Mouse (Mus musculus) brain, embryonic 14.5 days (tissue): ENCODE measurements around the gene Cdc42. TPM values are rescaled to one million over a fixed set of nuclear protein-coding genes. Genes with fewer than 3 reads are reported as not detected.

Experiments used
- DNase-seq: peaks from one replicate; pipeline ENCODE4 v3.0.0-alpha.2; 2011; ENCODE audit warnings: low read depth
- CTCF ChIP-seq: fragments of 200-500 bp; IDR thresholded peaks from 2 replicates; pipeline ENCODE4 v1.5.1; 2012; ENCODE audit warnings: inconsistent platforms, mild to moderate bottlenecking, moderate library complexity, borderline replicate concordance; ENCODE audit not compliant: insufficient read depth, insufficient read length; ENCODE audit errors: extremely low read depth
- POLR2A ChIP-seq: fragments of 200-500 bp; IDR thresholded peaks from 2 replicates; pipeline ENCODE4 v1.6.1; 2012; ENCODE audit warnings: mild to moderate bottlenecking, inconsistent platforms, borderline replicate concordance; ENCODE audit not compliant: poor library complexity, insufficient read depth, insufficient read length, severe bottlenecking; ENCODE audit errors: extremely low read depth
- polyA plus RNA-seq: library from polyadenylated mRNA; depleted of rRNA; stranded (reverse); fragments of >200 nt; gene quantifications from 2 replicates; pipeline ENCODE4 v1.2.3, GENCODE M21; 2012; rRNA removed

Gene Cdc42
- polyA plus RNA-seq = 402 and 445 TPM in 2 replicates

DNA sequence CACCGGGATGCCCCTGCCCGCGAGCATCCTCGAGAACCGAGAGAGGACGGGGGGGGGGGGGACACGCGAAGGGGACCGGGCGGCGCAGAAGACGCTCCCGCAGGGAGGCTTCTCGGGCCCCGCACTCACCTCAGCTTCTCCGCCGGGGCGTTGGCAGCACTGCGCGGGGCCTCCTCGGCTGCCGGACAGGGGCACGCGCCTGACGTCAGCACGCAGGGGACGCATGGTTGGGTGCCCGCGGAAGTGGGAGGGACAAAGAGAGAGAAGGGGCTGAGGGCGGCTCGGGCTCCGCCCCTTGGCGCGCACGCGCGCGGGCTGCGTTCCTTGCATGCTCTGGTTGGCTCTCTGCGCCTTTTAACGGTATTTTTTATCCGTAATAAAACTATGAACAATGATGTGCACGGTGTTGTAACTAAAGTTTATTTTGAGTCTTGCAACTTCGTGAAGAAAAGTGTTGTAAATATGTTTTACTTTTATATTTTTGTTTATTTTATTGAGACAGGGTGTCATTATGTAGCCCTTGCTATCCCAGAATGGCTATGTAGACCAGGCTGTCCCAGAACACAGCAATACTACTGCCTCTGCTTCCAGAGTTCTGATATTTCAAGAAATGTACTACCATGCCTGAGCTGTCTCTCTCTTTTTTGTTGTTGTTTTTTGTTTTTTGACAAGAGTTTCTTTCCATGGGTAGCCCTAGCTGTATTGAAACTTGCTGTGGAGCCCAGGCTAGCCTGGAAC is at the start of gene Cdc42:
Gene Cdc42 (minus strand): TSS at position 204 of the 738 bp plus-strand sequence.
- peak; percentile 99 for DNase-seq
- TF ChIP-seq POLR2A (peak; percentile 99), CTCF (no peak)

DNA sequence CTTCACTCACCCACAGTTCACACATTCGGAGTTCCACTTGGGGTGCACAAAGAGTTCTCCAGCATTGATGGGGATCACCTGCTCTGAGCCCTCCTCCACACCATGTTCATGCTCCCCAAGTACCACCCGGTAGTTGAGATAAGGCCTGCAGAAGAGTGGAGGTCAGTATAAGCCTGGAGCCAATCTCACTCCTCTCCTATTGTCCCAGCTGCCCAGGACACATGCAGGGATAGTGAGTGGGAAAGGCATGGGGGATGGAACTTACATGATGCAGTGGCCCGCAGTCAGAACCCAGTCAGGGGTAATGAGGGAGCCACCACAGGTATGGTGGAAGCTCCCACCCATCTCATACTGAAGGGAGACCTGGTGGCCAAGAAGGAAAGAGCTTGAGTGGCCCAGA is 48.1 kb upstream of the Cdc42 start:
- no peak for DNase-seq
- TF ChIP-seq POLR2A = no peak
- no peak for TF ChIP-seq CTCF

DNA sequence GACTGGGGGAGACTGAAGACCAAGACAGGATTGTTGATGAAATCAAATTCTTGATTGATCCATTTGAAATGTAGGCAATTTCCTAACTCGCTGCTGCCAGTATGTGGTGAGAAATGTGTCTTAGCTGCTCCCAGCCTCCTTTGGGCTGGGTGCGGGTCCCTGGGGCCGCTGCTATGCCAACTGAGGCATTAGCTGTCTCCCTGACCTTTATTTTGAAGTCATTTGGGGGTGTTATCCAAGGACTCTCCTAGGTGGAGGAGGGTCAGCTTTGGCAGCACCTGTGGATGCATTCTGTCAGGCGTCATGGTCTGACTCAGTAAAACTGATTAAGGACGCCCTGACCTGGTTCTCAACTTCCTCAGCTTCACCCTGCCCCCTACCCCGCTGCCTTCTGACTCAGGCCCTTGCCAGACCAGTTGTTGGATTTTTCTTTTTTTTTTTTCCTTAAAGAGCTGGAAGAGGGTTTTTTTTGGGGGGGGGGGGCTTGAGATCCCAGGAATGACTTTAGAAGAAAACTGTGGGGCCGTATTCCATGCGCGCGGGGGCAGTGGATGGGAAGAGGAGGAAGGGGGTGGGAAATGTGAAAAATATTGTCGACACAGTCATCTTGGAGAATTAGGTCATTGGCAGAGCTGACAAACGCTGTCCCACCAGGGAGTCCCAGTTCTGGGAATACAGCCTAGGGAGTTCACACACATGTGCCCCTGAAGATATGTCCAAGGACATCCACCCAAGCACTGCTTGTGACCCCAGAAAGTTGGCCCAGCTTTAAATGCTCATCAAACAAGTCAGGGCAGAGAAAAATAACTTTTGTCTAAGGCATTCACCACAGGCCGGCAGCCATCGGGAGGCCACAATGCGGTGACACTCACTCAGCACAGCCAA is 39.4 kb upstream of the Cdc42 start:
- TF ChIP-seq CTCF = no peak
- TF ChIP-seq POLR2A = no peak
- DNase-seq = no peak

DNA sequence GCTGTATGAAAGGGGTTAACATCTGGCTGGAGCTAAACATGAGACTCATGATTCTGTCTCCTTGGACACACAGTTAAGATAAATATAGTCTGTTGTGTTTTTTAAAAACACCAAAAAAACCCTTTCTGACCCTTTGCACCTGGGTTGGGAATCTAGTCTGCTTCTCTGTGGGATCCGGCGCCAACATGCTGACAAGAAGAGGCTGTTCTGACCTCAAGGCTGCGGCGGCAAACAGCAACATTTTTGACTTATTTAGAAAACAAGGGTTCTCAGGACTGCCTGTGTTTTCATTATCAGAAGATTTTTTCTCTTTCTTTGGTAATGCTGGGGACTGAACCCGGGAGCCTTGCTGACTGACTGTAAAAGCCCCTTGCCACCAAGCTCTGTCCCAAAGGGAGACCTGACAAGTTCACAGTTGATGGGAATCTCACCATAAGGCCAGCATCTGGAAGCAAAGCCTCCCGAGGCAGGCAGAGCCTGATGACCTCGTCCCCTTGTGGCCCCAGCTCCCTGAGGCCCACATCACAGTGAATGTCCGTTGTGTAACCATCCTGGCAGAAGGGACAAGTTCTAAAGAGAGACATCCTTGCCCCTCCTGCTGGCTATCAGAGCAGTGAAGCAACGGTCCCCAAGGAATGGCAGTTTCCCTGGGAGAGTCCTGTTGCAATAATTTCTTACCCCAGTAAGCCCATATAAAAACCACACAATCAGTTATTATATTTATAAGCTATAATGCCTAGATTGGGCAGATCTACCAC is 36.0 kb upstream of the Cdc42 start:
- DNase-seq = no peak
- TF ChIP-seq CTCF (no peak), POLR2A (no peak)

DNA sequence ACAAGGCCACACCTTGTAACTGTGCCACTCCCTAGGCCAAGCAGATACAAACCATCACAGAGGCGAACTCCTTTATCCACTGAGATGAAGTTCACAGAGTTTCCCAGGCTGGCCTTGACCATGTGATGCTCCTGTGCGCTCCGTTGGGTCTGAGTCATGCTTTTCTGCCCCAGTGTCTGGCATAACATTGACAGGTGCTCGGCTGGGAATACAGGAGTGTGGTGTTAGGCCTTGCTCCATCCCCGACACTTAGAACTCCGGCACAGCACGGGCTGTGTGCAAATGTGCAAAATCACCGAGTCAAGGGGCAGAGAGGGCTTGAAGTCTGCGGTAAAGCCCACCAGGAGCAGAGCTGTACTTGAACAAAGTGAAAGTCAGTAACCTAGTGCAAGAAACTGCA is 35.4 kb upstream of the Cdc42 start:
- TF ChIP-seq CTCF = no peak
- no peak for TF ChIP-seq POLR2A
- DNase-seq = no peak

DNA sequence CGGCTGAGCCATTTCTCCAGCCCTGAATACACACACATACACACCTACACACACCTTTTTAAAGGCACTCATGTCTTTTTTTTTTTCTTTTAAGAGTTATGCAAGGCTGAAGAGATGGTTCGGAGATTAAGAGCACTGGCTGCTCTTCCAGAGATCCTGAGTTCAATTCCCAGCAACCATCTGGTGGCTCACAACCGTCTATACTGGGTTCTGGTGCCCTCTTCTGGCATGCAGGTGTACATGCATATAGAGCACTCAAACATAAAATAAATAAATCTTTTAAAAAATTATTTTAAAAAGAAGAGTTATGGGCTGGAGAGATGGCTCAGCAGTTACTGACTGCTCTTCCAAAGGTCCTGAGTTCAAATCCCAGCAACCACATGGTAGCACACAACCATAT is 33.8 kb upstream of the Cdc42 start:
- TF ChIP-seq POLR2A = no peak
- 0 out of 2 replicates have a peak, but pooled peaks have one; percentile 3 for TF ChIP-seq CTCF
- no peak for DNase-seq

DNA sequence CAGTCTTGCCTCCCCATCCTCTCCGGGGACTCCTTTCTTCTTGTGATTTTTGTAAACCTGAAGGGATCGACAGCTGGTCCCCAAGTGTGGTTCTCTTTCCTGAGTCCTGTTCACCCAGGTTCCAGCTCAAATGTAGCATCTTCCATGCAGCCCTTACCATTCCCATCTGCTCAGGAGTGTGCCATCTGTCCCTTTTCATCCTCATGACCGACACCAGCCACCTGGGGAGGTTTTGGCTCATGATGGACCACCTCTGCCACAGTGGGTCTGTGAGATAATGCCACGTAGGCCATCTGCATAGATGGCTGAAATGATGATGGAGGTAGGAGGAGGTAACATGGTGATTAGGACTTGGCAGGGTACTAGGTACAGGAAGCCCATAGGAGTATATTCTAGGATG is 32.7 kb upstream of the Cdc42 start:
- TF ChIP-seq POLR2A (no peak), CTCF (no peak)
- no peak for DNase-seq

DNA sequence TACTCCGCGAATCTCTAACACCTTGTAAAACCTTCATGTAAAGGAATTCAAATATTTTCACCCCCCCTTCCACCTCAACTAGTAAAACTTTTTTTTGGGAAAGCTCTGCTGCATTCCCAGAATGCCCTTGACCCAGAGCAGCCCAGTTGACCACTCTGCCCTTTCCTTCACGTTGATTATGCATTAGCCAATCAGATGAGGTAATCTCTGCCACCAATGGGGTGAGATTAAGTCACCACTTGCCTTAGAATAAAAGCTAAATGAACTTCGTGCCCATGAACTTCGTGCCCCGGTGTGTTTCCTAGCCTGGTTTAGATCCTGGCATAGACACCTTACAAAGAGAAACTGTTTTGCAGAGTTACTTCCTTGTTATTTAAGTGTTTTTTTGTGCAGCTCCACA is 31.5 kb upstream of the Cdc42 start:
- peak; percentile 15 for DNase-seq
- TF ChIP-seq CTCF (no peak), POLR2A (no peak)

DNA sequence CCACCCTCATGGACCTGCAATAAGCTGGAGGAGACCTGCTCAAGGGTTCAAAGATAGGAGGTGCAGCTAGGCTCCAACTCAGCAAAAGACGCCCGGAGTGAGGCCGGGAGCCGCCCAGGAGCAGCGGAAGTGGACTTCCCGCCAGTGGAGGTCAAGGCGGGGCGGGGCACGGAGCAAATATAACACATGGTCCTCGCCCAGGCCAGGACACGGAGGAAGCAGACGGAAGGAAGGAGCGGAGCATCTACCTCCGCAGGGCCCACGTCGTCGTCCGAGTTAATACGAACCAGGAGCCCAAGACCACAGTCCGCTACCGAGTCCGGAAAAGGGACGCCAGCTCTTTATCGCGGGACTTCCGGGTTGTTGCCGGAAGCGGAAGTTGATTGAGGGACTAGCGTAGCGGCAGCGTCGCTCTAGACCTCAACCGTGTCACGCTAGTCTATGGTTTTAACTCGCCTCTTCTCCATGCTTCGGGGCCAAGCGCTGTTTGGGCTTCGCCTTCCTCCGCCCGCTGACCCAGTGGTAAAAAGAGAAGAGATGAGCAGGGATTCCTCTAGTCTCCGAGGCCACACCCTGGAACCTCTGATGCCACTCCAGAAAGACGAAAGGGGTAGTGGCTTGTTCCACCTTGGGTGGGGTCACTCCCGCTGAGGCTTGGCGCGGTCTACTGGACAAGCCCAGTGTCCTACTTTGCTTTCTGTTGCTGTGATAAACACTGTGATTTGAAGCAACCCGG is 30.7 kb upstream of the Cdc42 start:
- TF ChIP-seq POLR2A = peak; percentile 56; the same call in 1 of the 2 replicates
- no peak for TF ChIP-seq CTCF
- DNase-seq = peak; percentile 97

DNA sequence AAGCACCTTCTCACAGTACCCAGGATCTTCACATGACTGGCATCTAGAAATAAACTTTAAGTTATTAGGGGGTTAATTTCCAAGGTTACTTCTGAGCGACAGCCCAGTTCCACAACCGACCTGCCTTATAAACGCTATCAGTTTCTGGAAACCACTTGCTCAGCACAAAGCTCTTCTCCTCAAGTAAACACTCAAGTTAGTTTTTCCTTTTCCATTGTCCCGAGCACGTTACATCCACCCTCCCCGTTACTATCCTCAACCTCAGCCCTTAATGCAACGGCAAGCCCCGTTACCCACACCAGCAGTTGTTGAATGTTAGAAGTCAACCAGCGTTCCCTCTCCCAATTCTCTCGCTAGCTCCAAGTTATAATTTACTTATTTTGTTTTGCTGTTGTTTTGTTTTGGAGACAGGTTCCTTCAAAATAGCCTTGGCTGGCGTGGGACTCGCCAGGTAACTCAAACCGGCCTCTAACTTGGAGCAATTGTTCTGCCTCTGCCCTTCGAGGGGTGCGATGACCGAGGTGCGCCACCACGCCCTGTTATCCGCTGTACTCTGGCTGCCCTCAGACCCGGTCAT is 30.1 kb upstream of the Cdc42 start:
- no peak for DNase-seq
- TF ChIP-seq POLR2A (no peak), CTCF (no peak)
